Mouse (Mus musculus) CH12.LX (cell line): ENCODE results near the gene Ptprg.

ENCODE experiments used
- BHLHE40 ChIP-seq: IDR thresholded peaks from 2 replicates; pipeline ENCODE4 v1.6.1; 2011; ENCODE audit warnings: mild to moderate bottlenecking, low read depth, low read length, improper control_type of control experiment
- CHD2 ChIP-seq: IDR thresholded peaks from 2 replicates; pipeline ENCODE4 v1.6.1; 2011; ENCODE audit warnings: low read length, improper control_type of control experiment
- CTCF ChIP-seq, 2 experiments: IDR thresholded peaks in 1 of 2; conservative IDR thresholded peaks in 1 of 2; 2 replicates each; pipeline ENCODE4 v1.5.1; 2011 to 2012; ENCODE audit warnings: low read depth in 2 of 2, low read length in 2 of 2, improper control_type of control experiment in 1 of 2, inconsistent platforms in 1 of 2, mild to moderate bottlenecking in 1 of 2, moderate library complexity in 1 of 2
- GABPA ChIP-seq: IDR thresholded peaks from 2 replicates; pipeline ENCODE4 v1.6.1; 2012; ENCODE audit warnings: low read depth, low read length, improper control_type of control experiment, inconsistent platforms; ENCODE audit not compliant: insufficient replicate concordance
- JUN ChIP-seq: IDR thresholded peaks from 2 replicates; pipeline ENCODE4 v1.6.1; 2011; ENCODE audit warnings: low read depth, mild to moderate bottlenecking, low read length, improper control_type of control experiment, moderate library complexity; ENCODE audit not compliant: insufficient read depth
- JUND ChIP-seq: conservative IDR thresholded peaks from 2 replicates; pipeline ENCODE4 v1.6.1; 2011; ENCODE audit warnings: low read depth, low read length, improper control_type of control experiment
- MAFK ChIP-seq: IDR thresholded peaks from 2 replicates; pipeline ENCODE4 v1.6.1; 2011; ENCODE audit warnings: low read length, improper control_type of control experiment; ENCODE audit not compliant: insufficient replicate concordance
- MAX ChIP-seq: IDR thresholded peaks from 2 replicates; pipeline ENCODE4 v1.6.1; 2011; ENCODE audit warnings: low read length, improper control_type of control experiment
- MXI1 ChIP-seq: IDR thresholded peaks from 2 replicates; pipeline ENCODE4 v1.6.1; 2011; ENCODE audit warnings: mild to moderate bottlenecking, low read depth, low read length, improper control_type of control experiment
- NELFE ChIP-seq: IDR thresholded peaks from 2 replicates; pipeline ENCODE4 v1.6.1; 2011; ENCODE audit warnings: low read depth, low read length, improper control_type of control experiment
- POLR2A ChIP-seq: IDR thresholded peaks from 2 replicates; pipeline ENCODE4 v1.6.1; 2011; ENCODE audit warnings: low read depth, mild to moderate bottlenecking, improper control_type of control experiment, low read length
- POLR2AphosphoS2 ChIP-seq: IDR thresholded peaks from 2 replicates; pipeline ENCODE4 v1.6.1; 2011; ENCODE audit warnings: low read depth, low read length, improper control_type of control experiment
- SIN3A ChIP-seq: IDR thresholded peaks from 2 replicates; pipeline ENCODE4 v1.6.1; 2012; ENCODE audit warnings: low read length, improper control_type of control experiment, inconsistent platforms
- USF1 ChIP-seq: IDR thresholded peaks from 2 replicates; pipeline ENCODE4 v1.6.1; 2014; ENCODE audit warnings: low read depth, mild to moderate bottlenecking, inconsistent platforms, low read length, improper control_type of control experiment

GRCm38 (mm10) chr14:12143941-12144485, 590.7 kb downstream of the Ptprg start:
- TF ChIP-seq CTCF (conservative IDR thresholded peaks at IDR 0.05 in 1 of 2, IDR thresholded peaks at IDR 0.05 in 1 of 2; ENCODE audit: low read depth in 2 of 2, low read length in 2 of 2) (no peak), MXI1 (no peak), USF1 (no peak), JUND (no peak), MAX (no peak), CHD2 (no peak), NELFE (no peak), SIN3A (no peak), POLR2AphosphoS2 (no peak), GABPA (no peak), JUN (no peak), BHLHE40 (no peak), POLR2A (no peak), MAFK (no peak)
